Mouse (Mus musculus): ENCODE results near the gene Olfr1404. TPM values are rescaled to one million over a fixed set of nuclear protein-coding genes. Genes with fewer than 3 reads are reported as not detected.

The Olfr1404 gene
- polyA plus RNA-seq (2012; rRNA removed; ENCODE audit: low replicate concordance): not detected in 2 replicates

DNA sequence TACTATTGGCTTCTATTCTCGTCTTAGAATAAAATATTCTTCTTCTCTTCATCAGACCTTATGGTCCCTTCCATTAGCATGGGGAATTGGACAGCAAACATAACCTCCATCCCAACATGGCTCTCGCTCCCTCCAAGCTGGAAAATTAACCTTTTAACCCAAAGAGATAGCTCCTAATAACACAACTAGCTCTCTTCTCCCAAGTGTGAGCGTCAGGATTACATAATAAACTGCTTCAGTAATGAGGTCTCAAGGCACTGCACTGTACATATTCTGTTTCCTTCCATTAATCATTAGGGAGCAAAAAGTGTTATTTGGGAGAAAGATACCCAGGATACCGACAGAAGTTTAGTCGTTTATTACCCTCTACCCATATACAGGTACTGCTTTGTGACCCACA is at the start of gene Olfr1404:
Gene Olfr1404, plus strand, starts transcription at position 301 of the 400 bp plus-strand sequence.

DNA sequence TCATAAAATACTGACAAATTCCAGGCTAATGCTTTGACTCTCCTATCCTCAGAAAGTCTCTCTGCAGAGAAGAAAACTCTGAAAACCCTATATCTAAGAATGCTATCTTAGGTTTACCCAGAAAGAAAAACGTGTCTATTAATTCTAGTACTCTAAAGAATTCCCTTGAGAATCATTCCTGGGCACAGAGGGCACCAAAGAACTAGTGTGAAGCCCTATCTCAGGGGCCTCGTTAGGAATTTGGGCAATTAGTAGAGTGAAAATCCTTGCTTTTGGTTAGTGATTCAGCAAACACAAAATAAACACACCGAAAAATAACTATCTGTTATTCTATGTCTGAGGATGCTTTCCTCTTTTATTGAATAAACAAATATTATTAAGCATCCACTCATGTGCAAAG is 21.7 kb upstream of the Olfr1404 start, which contains the start of gene Olfr1406:
Gene Olfr1406, minus strand, starts transcription at position 101 of the 400 bp plus-strand sequence.

DNA sequence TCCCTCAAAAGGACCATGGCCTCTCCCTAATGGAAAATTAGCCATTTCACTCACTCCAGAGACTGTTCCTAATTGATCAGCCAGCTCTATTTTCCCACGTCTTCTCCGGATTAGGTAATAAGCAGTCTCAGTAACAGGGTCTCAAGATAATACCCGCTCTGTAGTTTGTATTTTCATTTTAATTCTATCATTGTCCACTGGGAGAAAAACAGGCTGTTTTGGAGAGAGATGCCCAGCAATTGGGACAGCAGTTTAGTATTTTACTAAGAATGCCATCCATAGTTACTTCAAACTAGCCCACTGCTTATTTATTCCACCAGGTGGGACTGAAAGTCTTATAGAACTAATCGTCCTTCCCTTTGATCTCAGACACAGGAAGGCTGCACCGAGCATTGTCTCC is 14.7 kb upstream of the Olfr1404 start, which contains the start of gene Olfr218:
Gene Olfr218, plus strand, starts transcription at position 301 of the 400 bp plus-strand sequence.

DNA sequence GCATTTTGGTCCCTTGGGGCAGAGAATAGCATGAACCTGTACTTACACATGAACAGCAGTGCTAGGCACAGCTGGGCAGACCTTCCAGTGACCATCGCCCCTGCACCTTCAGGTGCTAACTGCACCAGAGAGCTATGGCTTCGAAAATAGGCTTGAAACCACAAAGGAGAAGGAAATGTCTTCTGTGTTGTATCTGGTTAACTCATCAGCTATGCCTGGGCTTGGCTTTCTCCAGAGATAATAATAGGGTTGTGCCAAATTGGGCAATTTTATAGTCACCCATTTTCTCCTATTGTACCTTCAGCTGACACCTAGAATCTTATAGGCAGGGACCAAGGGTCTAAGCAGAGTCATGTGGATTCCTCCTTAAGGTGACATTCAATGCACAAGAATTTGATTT is 14.9 kb downstream of the Olfr1404 start, which contains the start of gene Fcer1a:
Gene Fcer1a, minus strand, starts transcription at position 134 of the 400 bp plus-strand sequence.

DNA sequence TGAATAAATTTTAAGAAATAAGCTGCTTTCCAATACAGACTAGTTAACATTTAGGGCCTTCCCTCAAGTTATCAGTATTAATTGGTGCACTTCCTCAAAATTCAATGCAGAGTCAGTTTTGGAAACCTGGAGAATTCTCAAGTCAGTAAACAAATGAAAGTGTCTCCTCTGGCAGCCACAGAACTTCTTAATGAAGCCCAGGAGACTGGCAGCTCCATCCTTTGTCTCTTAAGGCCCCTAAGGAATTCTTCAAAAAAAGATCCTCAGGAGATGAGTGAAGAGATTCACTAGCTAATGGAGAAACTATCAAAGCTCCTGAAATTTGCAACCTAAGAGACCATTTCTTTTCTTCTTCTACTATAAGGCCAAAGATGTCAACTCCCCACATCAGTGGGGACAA is 53.5 kb downstream of the Olfr1404 start, which contains the start of gene Olfr418:
Gene Olfr418, plus strand, starts transcription at position 301 of the 400 bp plus-strand sequence.

Other genes starting within 250 kb of the Olfr1404 start
- gene Olfr1408, start 75.0 kb upstream of the Olfr1404 start, polyA plus RNA-seq (2012; rRNA removed; ENCODE audit: low replicate concordance): not detected in 2 replicates
- gene Olfr1406, start 21.8 kb upstream of the Olfr1404 start, polyA plus RNA-seq (2012; rRNA removed; ENCODE audit: low replicate concordance): not detected in 2 replicates
- not detected in 2 replicates for gene Olfr218, start 14.6 kb upstream of the Olfr1404 start, polyA plus RNA-seq (2012; rRNA removed; ENCODE audit: low replicate concordance)
- gene Fcer1a, start 14.8 kb downstream of the Olfr1404 start, polyA plus RNA-seq (2012; rRNA removed; ENCODE audit: low replicate concordance): 0.12 TPM in 1 of 2 replicates, not detected in the other
- not detected in 2 replicates for gene Olfr418, start 53.6 kb downstream of the Olfr1404 start, polyA plus RNA-seq (2012; rRNA removed; ENCODE audit: low replicate concordance)
- gene Mptx2, start 65.4 kb downstream of the Olfr1404 start, polyA plus RNA-seq (2012; rRNA removed; ENCODE audit: low replicate concordance): 1.1 and 11.3 TPM in 2 replicates
- 7.0 and 8.4 TPM in 2 replicates for gene Ackr1, start 121.4 kb downstream of the Olfr1404 start, polyA plus RNA-seq (2012; rRNA removed; ENCODE audit: low replicate concordance)
- gene Aim2, start 138.5 kb downstream of the Olfr1404 start, polyA plus RNA-seq (2012; rRNA removed; ENCODE audit: low replicate concordance): 0.11 and 1.4 TPM in 2 replicates
- 4.9 and 5.4 TPM in 2 replicates for gene Cadm3, start 155.3 kb downstream of the Olfr1404 start, polyA plus RNA-seq (2012; rRNA removed; ENCODE audit: low replicate concordance)

Data from duodenum, adult 2 months (tissue).